Mouse (Mus musculus) myocyte (in vitro differentiated cells): ENCODE results near the gene Esrra.
A peak's percentile ranks its signal among the peaks of the same experiment; 100 is the strongest.

Experiments
- MYOD1 ChIP-seq, 3 experiments: IDR thresholded peaks; one replicate each; pipeline ENCODE4 v1.6.1; 2011; ENCODE audit warnings: control low read depth in 2 of 3, low read depth in 2 of 3, mild to moderate bottlenecking in 2 of 3, moderate library complexity in 1 of 3; ENCODE audit not compliant: insufficient read length in 2 of 3, control insufficient read depth in 1 of 3
- POLR2A ChIP-seq: IDR thresholded peaks from one replicate; pipeline ENCODE4 v1.6.1; 2011; ENCODE audit warnings: low read depth, mild to moderate bottlenecking, control low read depth, moderate library complexity; ENCODE audit not compliant: insufficient read length

GRCm38 (mm10) chr19:6933436-6934194, 12.0 kb upstream of the Esrra start:
- TF ChIP-seq POLR2A (no peak), MYOD1 (IDR thresholded peaks at IDR 0.05; ENCODE audit: control insufficient read depth in 1 of 3, insufficient read length in 2 of 3, low read depth in 2 of 3) (peak in 2 of 3 experiments; percentile 63 to 74)
